In the genomic region with DNA sequence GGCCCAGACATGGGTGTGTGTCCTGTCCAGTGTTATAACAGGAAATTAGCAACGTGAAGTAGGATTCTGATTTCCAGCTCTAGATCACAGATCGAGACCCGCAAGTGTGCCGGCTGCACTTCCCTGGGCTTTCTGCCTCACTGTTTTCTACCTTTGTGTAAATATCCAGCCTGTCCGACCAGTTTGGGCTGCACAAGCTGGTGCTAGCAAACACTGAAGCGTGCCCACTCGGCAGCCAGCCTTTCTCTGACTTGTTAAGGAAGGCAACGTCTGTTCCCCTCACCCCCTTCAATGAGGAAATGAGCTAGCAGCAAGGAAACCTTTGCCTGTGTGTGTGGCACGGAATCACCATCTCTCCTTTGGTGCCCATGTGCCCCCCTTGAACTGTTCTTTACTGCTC, we compare ENCODE assay signal across 10 mouse cellular contexts.
DNase-seq lines count a peak whose midpoint lies in the region; ATAC-seq and TF ChIP-seq lines count a peak whose summit lies in the region.
"Had no signal": no experiment of that assay in that cellular context is flagged by ENCODE, and none has a peak within 500 bp of the region (broad histone marks: within the 10 kb centered on the region; RNA-seq: fewer than 3 reads in every experiment).

No protein-coding gene starts in this region.

- no peak for TF ChIP-seq CTCF in thymus, adult 2 months (IDR thresholded peaks at IDR 0.05; ENCODE audit: borderline replicate concordance, control insufficient read depth, extremely low read depth, insufficient read depth, low read length, poor library complexity)

- no peak overlapping the region for H3K9ac ChIP-seq in kidney, embryonic 16.5 days (replicated peaks; ENCODE audit: low read length)
- H3K9ac ChIP-seq: hindbrain, embryonic 12.5 days; midbrain, embryonic 15.5 days had no signal

- no peak overlapping the region for H3K4me2 ChIP-seq in kidney, embryonic 16.5 days (replicated peaks; ENCODE audit: low read depth, low read length)
- H3K4me2 ChIP-seq: hindbrain, embryonic 12.5 days; midbrain, embryonic 15.5 days had no signal

- peaks cover 21% of the 10 kb centered on the region for H3K4me1 ChIP-seq in thymus, adult 2 months (replicated peaks; ENCODE audit: control insufficient read depth, insufficient read depth, low read length)
- peaks cover 41% of the 10 kb centered on the region for H3K4me1 ChIP-seq in kidney, embryonic 16.5 days (ENCODE audit: insufficient read depth, low read length)
- H3K4me1 ChIP-seq: hindbrain, embryonic 12.5 days; midbrain, embryonic 15.5 days had no signal

- peak overlapping the region; percentile 66 for H3K27ac ChIP-seq in thymus, adult 2 months (ENCODE audit: control insufficient read depth, insufficient read depth, low read length)
- peak overlapping the region; percentile 68 for H3K27ac ChIP-seq in kidney, embryonic 16.5 days (ENCODE audit: low read length)
- H3K27ac ChIP-seq: hindbrain, embryonic 12.5 days; midbrain, embryonic 15.5 days had no signal

- WGBS in thymus, adult 2 months, result 65% methylated on average over 9 of the region's 9 CpGs
- WGBS in kidney, embryonic 16.5 days, result 61% methylated on average over 9 of the region's 9 CpGs

- peak; percentile 41 for DNase-seq in thymus, adult 2 months
- DNase-seq in thymus, adult 18-20 months, result no peak
- peak; percentile 86 for DNase-seq in lung, postnatal 36 days
- DNase-seq in urinary bladder, postnatal 36 days (ENCODE audit: low spot score in 2 of 2), result peak; percentile 65 to 80
- no peak for DNase-seq in ovary, postnatal 36 days (ENCODE audit: low spot score)
- no peak for DNase-seq in gastrocnemius, postnatal 10 days
- DNase-seq in ovary, postnatal 10 days (ENCODE audit: low spot score), result no peak

- no peak overlapping the region for H3K4me3 ChIP-seq in thymus, adult 2 months (ENCODE audit: control insufficient read depth, insufficient read depth, low read length)
- no peak overlapping the region for H3K4me3 ChIP-seq in kidney, embryonic 16.5 days (ENCODE audit: low read length)
- H3K4me3 ChIP-seq: hindbrain, embryonic 12.5 days; midbrain, embryonic 15.5 days had no signal

- no peaks in the 10 kb centered on the region for H3K27me3 ChIP-seq in thymus, adult 2 months (ENCODE audit: control insufficient read depth, insufficient read depth, low read length)
- no peaks in the 10 kb centered on the region for H3K27me3 ChIP-seq in kidney, embryonic 16.5 days (ENCODE audit: insufficient read depth, low read length)
- H3K27me3 ChIP-seq: hindbrain, embryonic 12.5 days; midbrain, embryonic 15.5 days had no signal

- no peaks in the 10 kb centered on the region for H3K9me3 ChIP-seq in kidney, embryonic 16.5 days (ENCODE audit: low read length)
- H3K9me3 ChIP-seq: hindbrain, embryonic 12.5 days; midbrain, embryonic 15.5 days had no signal

- TF ChIP-seq POLR2A in thymus, adult 2 months (IDR thresholded peaks at IDR 0.05; ENCODE audit: control insufficient read depth, extremely low read depth, insufficient read depth, low read length, poor library complexity), result no peak

- H3K36me3 ChIP-seq in thymus, adult 2 months (ENCODE audit: control insufficient read depth, insufficient read depth, low read length), result peaks cover 39% of the 10 kb centered on the region
- H3K36me3 ChIP-seq in kidney, embryonic 16.5 days (ENCODE audit: insufficient read depth, low read length), result peaks cover 28% of the 10 kb centered on the region
- H3K36me3 ChIP-seq: midbrain, embryonic 15.5 days had no signal

- peak; percentile 74 for ATAC-seq in kidney, embryonic 16.5 days (ENCODE audit: low FRiP score, low TSS enrichment)
- ATAC-seq: midbrain, embryonic 15.5 days had no signal

Comparison
In these comparisons a context has a peak if more than half of its experiments do, and no peak if none do; other contexts are left out.
1. DNase-seq: peak in thymus, adult 2 months (single experiment), lung, postnatal 36 days (single experiment) and urinary bladder, postnatal 36 days (2 of 2); none in thymus, adult 18-20 months (0 of 2), ovary, postnatal 36 days (single experiment), gastrocnemius, postnatal 10 days (single experiment) and ovary, postnatal 10 days (single experiment).